Mouse (Mus musculus): ENCODE results near the gene Lpcat2. TPM values are rescaled to one million over a fixed set of nuclear protein-coding genes. Genes with fewer than 3 reads are reported as not detected.

The Lpcat2 gene
- 10 to 100 TPM in 1 of 2 experiments, 1 to 10 TPM in 1; 8.1 to 11.1 TPM for total RNA-seq (2021)
- long read RNA-seq, transcript Lpcat2-201 (14 exons, 2,811 nt): major isoform, 13 of 15 reads
- long read RNA-seq, partial matches to known transcripts: 0 of 15 reads
- long read RNA-seq, other reads (novel, unspliced or antisense): 2 of 15 reads

DNA sequence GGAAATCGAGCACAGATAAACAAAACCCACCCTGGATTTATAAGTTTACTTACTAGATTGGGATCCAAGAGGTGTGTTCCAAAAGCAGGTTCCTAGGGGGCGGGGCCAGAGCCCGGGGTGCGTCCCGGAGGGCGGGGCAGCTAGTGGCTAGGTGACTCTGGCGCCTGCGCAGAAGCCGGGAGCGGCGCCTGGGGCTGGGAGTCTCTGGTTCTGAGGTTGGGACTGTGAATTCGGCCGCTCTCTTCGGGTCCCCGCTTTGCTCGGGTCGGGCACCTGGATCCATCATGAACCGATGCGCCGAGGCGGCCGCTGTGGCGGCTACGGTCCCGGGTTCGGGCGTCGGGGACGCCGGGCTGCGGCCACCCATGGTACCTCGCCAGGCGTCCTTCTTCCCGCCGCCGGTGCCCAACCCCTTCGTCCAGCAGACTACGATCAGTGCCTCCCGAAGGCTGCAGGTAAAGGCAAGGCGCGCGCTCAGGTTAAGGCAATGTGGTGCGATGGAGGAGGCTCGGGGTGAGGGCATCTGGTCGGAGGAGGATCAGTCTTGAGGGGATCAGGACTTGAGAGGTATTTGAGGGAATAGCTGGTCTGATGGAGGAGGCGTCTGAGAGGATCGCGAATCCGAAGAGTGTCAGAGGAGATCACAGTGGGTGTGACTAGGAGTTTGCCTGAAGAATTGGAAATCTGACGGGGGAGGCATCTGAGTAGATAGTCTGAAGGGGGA lies at the start of gene Lpcat2:
Lpcat2 (plus strand) TSS at position 169 of the 724 bp plus-strand sequence.
- peak; percentile 72 to 80 for DNase-seq (ENCODE audit: low spot score in 2 of 2)

DNA sequence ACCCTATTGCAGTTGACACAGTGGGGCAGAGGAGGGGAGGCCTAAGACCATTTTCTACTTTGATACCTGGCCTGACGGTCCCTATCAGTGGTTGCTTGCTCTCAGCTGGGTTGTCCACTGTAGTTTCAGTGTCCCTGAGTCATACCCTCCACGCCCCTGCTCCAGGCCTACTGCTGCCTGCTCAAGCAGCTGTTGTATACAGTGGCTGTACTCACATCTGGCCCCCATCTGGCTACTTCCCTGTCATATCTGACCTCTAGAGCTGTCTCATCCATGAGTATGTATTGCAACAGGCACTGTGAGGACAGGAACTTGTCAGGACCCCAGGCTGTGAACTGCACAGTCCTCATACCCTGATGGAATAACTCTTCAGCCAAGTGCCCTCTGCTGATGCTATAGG lies 42.4 kb upstream of the Lpcat2 start:
- no peak for DNase-seq (ENCODE audit: low spot score in 2 of 2)

- no peak for DNase-seq (ENCODE audit: low spot score in 2 of 2)
Observed at GRCm38 (mm10) chr8:92815661-92816060, 39.5 kb upstream of the Lpcat2 start.

DNA sequence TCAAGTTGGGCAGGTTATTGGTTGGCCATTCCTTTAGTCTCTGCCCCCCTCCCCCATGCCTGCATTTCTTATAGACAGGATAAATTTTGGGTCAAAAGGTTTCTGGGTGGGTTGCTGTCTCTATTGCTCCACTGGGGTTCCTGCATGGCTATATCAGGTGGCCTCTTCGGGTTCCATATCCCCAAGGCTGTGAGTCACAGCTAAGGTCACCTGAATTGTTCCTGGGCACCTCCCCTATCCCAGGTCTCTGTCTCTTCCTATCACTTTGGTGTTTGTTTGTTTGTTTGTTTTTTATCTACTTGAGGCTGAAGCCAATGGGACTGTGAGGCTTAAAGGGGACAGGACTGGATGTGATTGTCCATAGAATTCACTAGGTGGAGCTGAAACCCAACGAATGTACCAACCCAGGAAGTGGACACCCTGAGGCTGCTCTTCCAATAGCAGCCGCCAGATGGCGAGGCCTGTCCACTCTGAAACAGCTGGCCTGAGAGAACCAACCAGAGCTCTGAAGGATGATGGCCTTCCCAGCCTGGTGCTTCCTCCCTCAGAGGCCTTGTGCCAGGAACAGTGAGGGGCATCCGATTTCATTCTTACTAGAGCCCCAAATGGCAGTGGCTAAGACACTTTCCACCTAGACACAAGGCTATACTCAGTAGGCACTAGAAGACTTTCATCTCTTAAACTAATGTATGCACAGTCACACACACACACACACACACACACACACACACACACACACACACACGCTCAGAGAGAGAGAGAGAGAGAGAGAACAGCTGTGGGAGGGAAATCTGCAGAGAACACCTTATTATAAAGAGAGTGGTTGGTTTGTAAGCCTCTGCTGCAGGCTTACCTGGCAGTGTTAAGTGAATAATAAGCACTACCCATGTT lies 37.0 kb upstream of the Lpcat2 start:
- peak; percentile 95 to 97 for DNase-seq (ENCODE audit: low spot score in 2 of 2)

DNA sequence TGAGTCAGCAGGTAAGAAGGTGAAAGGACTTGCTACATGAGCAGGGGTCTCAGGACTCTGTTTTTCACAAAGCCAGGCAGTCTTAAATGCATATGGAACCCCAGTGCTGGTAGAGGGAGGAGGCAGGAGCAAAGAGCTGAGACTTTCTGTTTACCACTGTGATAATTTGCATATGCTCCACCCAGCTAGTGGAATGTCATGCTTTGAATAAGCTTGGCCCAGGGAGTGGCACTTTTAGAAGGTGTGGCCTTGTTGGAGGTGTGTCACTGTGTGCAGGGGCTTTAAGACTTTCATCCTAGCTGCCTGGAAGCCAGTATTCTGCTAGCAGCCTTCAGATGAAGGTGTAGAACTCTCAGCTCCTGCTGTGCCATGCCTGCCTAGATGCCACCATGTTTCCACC lies 34.0 kb upstream of the Lpcat2 start:
- no peak for DNase-seq (ENCODE audit: low spot score in 2 of 2)

DNA sequence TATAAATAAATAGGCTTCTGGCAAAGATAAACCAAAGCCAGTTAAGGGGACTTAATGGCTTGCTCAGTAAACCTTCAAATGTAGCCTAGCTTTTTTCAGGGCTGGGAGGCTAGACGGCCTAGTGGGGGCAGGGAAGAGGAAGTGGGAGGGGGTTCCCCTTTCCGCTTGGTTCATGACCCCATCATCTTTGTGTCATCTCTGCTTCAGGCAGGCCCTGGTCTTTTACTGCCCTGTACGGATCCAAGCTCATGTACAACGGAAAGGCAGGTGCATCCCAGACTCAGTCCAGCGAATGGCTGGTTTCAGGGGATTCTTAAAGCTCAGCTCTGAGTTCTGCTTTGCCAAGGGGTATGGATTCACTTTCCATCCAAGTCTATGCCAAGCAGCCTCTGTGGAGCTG lies 32.8 kb upstream of the Lpcat2 start:
- no peak for DNase-seq (ENCODE audit: low spot score in 2 of 2)

GRCm38 (mm10) chr8:92825991-92826390 lies 29.1 kb upstream of the Lpcat2 start:
- peak in 1 of 2 experiments; percentile 34 for DNase-seq (ENCODE audit: low spot score in 2 of 2)

DNA sequence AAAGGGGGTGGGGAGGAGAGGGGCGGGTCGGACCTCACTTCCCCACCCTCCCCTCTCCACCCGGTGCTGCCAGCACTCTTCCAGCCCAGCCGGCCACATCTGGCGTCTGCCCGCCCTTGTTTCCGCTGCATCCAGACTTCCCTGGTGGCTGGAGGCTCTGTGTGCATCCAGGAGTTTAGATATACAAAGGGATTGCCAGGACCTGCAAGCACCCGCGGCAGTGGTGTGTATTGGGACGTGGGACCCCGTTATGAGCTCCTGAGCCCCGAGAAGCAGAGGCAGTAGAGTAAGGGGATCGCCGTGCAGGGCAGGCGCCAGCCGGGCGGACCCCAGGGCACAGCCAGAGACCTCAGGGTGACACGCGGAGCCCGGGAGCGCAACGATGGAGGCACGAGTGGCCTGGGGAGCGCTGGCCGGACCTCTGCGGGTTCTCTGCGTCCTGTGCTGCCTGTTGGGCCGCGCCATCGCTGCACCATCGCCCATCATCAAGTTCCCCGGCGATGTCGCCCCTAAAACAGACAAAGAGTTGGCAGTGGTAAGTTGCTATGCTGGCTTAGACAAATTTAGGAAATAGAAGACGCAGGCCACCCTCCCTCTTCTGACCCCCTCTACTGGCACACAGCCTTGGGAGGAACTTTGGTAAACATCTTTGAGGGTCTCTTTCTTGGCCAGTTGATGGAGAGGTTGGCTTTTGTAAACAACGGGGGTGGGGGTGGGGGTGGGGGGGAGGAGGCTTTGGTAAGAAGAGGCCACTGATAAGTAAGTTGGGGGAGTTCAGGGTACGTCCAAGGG lies 27.7 kb upstream of the Lpcat2 start, which contains the start of gene Mmp2:
Mmp2 (plus strand) TSS at position 49 of the 792 bp plus-strand sequence.
- DNase-seq (ENCODE audit: low spot score in 2 of 2): peak in 1 of 2 experiments; percentile 29

GRCm38 (mm10) chr8:92828251-92828743 lies 26.8 kb upstream of the Lpcat2 start:
- DNase-seq (ENCODE audit: low spot score in 2 of 2): peak; percentile 62 to 76

GRCm38 (mm10) chr8:92834065-92834731 lies 20.9 kb upstream of the Lpcat2 start:
- DNase-seq (ENCODE audit: low spot score in 2 of 2): no peak

DNA sequence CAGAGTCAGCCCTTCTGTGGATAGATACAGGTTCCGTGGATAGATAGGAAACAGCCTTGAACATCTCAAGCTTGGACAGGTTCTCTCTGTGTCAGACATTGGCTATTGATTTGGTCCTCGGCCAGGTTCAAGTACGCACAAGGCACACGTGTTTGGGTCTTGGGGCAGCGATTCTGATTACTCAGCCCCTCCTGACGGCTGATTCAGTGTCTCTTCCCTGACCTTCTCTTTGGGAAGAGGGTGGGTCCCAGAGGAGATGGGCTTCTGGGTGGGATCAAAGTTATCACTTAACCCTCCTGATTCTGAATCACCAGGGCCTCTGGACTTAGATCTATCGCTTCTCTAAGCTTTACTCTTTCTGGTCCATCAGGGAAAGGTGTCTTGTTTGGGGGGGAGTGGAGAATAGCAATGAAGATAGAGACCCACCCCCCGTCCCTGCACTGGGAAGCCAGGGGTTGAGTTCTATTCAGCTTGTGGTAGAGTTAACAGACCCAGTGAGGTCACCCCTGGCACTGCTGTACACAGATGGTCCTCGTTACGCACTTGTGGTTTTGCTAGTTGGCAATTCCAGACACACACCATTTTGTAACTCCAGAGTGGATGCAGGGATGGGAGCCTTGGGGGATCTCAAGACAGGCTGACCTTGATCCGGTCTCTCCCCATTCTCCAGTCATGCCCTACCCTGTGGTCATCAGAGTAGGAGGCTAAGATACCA lies 20.2 kb upstream of the Lpcat2 start:
- DNase-seq (ENCODE audit: low spot score in 2 of 2): no peak

- no peak for DNase-seq (ENCODE audit: low spot score in 2 of 2)
Observed at GRCm38 (mm10) chr8:92835901-92836300, 19.2 kb upstream of the Lpcat2 start.

DNA sequence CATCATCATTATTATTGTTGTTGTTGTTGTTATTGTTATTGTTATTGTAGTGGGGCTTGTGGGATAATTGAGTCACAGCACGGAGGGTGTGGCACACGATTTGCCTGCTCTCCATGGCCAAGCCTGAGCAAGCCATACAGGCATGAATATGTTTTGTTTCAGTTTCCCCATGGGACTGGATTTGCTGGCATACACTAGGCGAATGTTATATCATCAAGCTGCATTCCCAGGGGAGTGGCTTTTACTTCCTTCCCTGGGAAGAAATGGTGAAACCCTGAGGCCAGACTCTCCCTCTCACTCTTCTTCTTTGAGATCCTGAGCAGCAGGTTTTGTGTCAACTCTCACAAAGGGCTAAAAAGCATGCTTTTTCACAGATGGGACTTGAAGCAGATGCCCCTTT lies 16.5 kb upstream of the Lpcat2 start:
- no peak for DNase-seq (ENCODE audit: low spot score in 2 of 2)

DNA sequence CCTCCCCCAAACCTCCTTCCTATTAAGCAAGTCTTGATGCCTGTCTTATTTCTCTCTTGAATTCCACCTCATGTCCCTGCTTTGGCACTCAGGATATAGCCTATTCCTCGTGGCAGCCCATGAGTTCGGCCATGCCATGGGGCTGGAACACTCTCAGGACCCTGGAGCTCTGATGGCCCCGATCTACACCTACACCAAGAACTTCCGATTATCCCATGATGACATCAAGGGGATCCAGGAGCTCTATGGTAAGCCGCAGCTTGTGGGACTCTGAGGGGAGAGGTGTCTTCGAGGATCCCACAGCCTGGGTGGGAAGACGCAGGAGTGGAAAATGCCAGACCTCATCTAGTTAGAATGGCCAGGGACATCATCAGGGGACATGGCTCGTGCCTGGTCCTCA lies 16.0 kb upstream of the Lpcat2 start:
- DNase-seq (ENCODE audit: low spot score in 2 of 2): no peak

- no peak for DNase-seq (ENCODE audit: low spot score in 2 of 2)
Observed at GRCm38 (mm10) chr8:92839876-92840275, 15.3 kb upstream of the Lpcat2 start.

GRCm38 (mm10) chr8:92846684-92847083 lies 8.5 kb upstream of the Lpcat2 start:
- DNase-seq (ENCODE audit: low spot score in 2 of 2): no peak

DNA sequence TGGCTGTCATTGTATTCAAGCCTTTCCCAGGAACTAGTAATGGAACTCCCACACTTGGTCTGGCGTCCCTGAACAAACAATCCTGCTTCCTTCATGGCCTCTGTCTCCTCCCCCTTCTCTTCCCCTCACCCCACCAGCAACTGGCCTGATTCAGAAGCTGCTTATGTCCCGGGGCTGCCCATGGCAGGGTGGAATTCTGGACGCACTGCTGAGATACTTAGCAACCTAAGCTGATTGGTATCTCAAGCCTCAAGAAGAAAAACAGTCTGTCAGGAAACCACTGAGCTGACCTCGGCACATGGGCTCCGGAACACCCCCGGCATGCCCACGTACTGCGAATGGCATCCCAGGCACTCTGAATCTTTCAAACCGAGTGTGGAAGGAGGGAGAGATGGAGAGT lies 7.8 kb upstream of the Lpcat2 start:
- no peak for DNase-seq (ENCODE audit: low spot score in 2 of 2)

DNA sequence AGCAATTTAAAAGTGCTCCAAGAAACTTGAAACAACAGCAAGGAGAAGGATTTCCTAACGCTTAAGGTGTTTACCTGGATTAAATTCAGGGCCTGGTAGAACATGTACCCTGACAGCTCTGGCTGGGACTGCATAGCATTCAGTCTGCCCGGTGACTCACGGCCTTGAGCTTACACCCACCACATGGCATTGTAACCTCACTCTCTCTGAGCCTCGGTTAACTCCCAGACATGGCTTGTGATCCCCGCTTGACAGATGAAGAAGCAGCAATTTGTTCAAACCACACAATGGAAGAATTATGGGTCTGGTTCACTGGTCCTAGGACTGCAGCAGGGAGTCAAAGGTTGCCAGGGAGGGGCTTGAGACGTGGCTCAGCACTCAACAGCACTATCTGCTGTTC lies 5.9 kb upstream of the Lpcat2 start:
- no peak for DNase-seq (ENCODE audit: low spot score in 2 of 2)

- peak; percentile 84 to 87 for DNase-seq (ENCODE audit: low spot score in 2 of 2)
Observed at GRCm38 (mm10) chr8:92850239-92850638, 4.9 kb upstream of the Lpcat2 start.

- DNase-seq (ENCODE audit: low spot score in 2 of 2): no peak
Observed at GRCm38 (mm10) chr8:92851381-92851780, 3.8 kb upstream of the Lpcat2 start.
